Mouse (Mus musculus) E14TG2a.4 (cell line): Measurements from ENCODE around the gene Ddit4.

Experiments used
- CTCF ChIP-seq: conservative IDR thresholded peaks from 2 replicates; pipeline ENCODE4 v1.5.1; 2014; ENCODE audit warnings: low read length
- NANOG ChIP-seq: IDR thresholded peaks from 2 replicates; pipeline ENCODE4 v1.6.1; 2014; ENCODE audit warnings: borderline replicate concordance, low read length, mixed read lengths
- POU5F1 ChIP-seq: IDR thresholded peaks from 2 replicates; pipeline ENCODE4 v1.6.1; 2014; ENCODE audit warnings: low read length, borderline replicate concordance

DNA sequence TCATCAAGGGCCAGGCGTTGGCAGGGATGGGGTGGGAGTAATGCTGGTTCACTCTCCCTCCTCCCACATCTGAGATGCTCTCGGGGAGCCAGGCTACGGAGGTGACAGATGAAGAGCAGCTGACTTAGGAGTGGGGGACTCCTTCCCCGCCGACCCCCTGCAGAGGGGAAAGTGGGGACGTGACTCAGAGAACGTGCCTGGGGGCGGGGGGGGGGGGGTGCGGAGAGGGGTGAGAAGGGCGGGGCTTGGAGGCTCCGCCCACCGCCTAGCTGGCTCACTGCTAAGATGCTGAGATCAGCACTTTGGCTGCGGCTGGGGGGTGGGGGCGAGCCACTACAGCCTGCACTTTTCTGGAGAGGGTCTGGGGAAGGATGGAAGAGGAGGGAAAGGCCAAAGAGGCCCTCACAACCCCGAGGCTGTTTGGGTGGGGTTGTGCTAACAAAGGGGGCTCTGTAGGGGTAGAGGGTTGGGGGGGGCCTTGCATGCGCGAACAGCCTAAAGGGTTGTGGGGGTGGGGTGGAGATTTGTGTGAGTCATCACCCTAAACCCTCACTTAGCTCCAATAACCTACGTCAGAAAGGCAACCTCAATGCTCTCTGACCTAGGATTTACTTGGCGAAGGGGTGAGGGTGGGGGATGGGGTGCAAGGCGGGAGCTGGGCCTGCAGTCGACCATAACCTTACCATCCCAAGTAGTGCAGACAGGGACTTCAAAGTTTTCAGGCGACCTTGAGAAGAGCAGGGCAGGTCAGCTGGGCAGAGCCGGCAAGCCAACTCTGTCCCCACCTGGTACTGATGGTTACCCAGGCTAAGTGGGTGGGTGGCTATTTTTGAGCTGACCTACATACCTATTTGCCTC, 13.1 kb upstream of the Ddit4 start:
- TF ChIP-seq NANOG (no peak), CTCF (no peak), POU5F1 (no peak)
